Mouse (Mus musculus) MEL (cell line): ENCODE measurements around the gene Fancl. TPM values are rescaled to one million over a fixed set of nuclear protein-coding genes. Genes with fewer than 3 reads are reported as not detected.

Experiments
- DNase-seq: peaks from one replicate; pipeline ENCODE4 v3.0.0; 2011; ENCODE audit warnings: low read depth, low spot score
- H3K27ac ChIP-seq: 2 replicates; pipeline ENCODE4 v1.5.1; 2012; ENCODE audit warnings: low read depth, mild to moderate bottlenecking, control low read depth, low read length, moderate library complexity; ENCODE audit not compliant: control insufficient read depth
- H3K27me3 ChIP-seq, 2 experiments: fragments of 150-350 bp in 1 of 2; sonication (generic) in 1 of 2; 2 replicates each; pipeline ENCODE4 v1.6.1; 2012; ENCODE audit warnings: low read length in 2 of 2, mild to moderate bottlenecking in 2 of 2, improper control_type of control experiment in 1 of 2, moderate library complexity in 1 of 2; ENCODE audit not compliant: insufficient read depth in 2 of 2, control insufficient read depth in 1 of 2
- H3K36me3 ChIP-seq, 2 experiments: 2 replicates each; pipeline ENCODE4 v1.6.1; 2012 to 2014; ENCODE audit warnings: low read length in 2 of 2, improper control_type of control experiment in 1 of 2, inconsistent platforms in 1 of 2, mild to moderate bottlenecking in 1 of 2; ENCODE audit not compliant: insufficient read depth in 2 of 2, control insufficient read depth in 1 of 2
- H3K4me1 ChIP-seq, 2 experiments: fragments of 150-350 bp in 1 of 2; sonication (generic) in 1 of 2; 2 replicates each; pipeline ENCODE4 v1.6.1; 2012; ENCODE audit warnings: low read length in 2 of 2, improper control_type of control experiment in 1 of 2, mild to moderate bottlenecking in 1 of 2; ENCODE audit not compliant: insufficient read depth in 2 of 2, control insufficient read depth in 1 of 2
- H3K4me3 ChIP-seq, 2 experiments: fragments of 150-350 bp in 1 of 2; sonication (generic) in 1 of 2; 2 replicates each; pipeline ENCODE4 v1.5.1; 2012; ENCODE audit warnings: low read depth in 2 of 2, low read length in 2 of 2, mild to moderate bottlenecking in 2 of 2, moderate library complexity in 2 of 2, control low read depth in 1 of 2, improper control_type of control experiment in 1 of 2; ENCODE audit not compliant: control insufficient read depth in 1 of 2, insufficient read depth in 1 of 2
- H3K79me2 ChIP-seq: 2 replicates; pipeline ENCODE4 v1.6.1; 2012; ENCODE audit warnings: mild to moderate bottlenecking, low read length, moderate library complexity; ENCODE audit not compliant: control insufficient read depth, poor library complexity, insufficient read depth
- H3K9ac ChIP-seq: 2 replicates; pipeline ENCODE4 v1.6.1; 2012; ENCODE audit warnings: low read depth, mild to moderate bottlenecking, control low read depth, low read length, moderate library complexity; ENCODE audit not compliant: control insufficient read depth, poor library complexity, severe bottlenecking
- H3K9me3 ChIP-seq: fragments of 150-350 bp; sonication (generic); replicated peaks from 2 replicates; pipeline ENCODE4 v1.6.1; 2012; ENCODE audit warnings: mild to moderate bottlenecking, low read length, improper control_type of control experiment, moderate library complexity; ENCODE audit not compliant: insufficient read depth
- BHLHE40 ChIP-seq: IDR thresholded peaks from 2 replicates; pipeline ENCODE4 v1.6.1; 2012; ENCODE audit warnings: low read depth, mild to moderate bottlenecking, inconsistent platforms, low read length, improper control_type of control experiment, borderline replicate concordance
- CTCF ChIP-seq, 3 experiments: IDR thresholded peaks in 2 of 3; conservative IDR thresholded peaks in 1 of 3; 2 replicates each; pipeline ENCODE4 v1.5.1; 2011 to 2012; ENCODE audit warnings: low read length in 3 of 3, low read depth in 2 of 3, mild to moderate bottlenecking in 2 of 3, improper control_type of control experiment in 1 of 3, inconsistent platforms in 1 of 3, mixed read lengths in 1 of 3, moderate library complexity in 1 of 3; ENCODE audit not compliant: control insufficient read depth in 1 of 3, insufficient read depth in 1 of 3, poor library complexity in 1 of 3, severe bottlenecking in 1 of 3
- EP300 ChIP-seq, 2 experiments: IDR thresholded peaks; 2 replicates each; pipeline ENCODE4 v1.6.1; 2011; ENCODE audit warnings: improper control_type of control experiment in 2 of 2, low read length in 2 of 2, low read depth in 1 of 2, mild to moderate bottlenecking in 1 of 2
- ETS1 ChIP-seq: IDR thresholded peaks from 2 replicates; pipeline ENCODE4 v1.6.1; 2012; ENCODE audit warnings: low read depth, mild to moderate bottlenecking, inconsistent platforms, low read length, improper control_type of control experiment, moderate library complexity
- GABPA ChIP-seq: IDR thresholded peaks from 2 replicates; pipeline ENCODE4 v1.6.1; 2012; ENCODE audit warnings: low read depth, mild to moderate bottlenecking, inconsistent platforms, low read length, improper control_type of control experiment, moderate library complexity
- GATA1 ChIP-seq: IDR thresholded peaks from 2 replicates; pipeline ENCODE4 v1.6.1; 2011; ENCODE audit warnings: low read depth, low read length, improper control_type of control experiment
- HCFC1 ChIP-seq: IDR thresholded peaks from 2 replicates; pipeline ENCODE4 v1.6.1; 2012; ENCODE audit warnings: low read depth, mild to moderate bottlenecking, inconsistent platforms, low read length, improper control_type of control experiment, moderate library complexity
- JUND ChIP-seq: IDR thresholded peaks from 2 replicates; pipeline ENCODE4 v1.6.1; 2011; ENCODE audit warnings: low read depth, mild to moderate bottlenecking, improper control_type of control experiment, low read length
- KAT2A ChIP-seq: conservative IDR thresholded peaks from 2 replicates; pipeline ENCODE4 v1.6.1; 2012; ENCODE audit warnings: low read depth, low read length, improper control_type of control experiment, inconsistent platforms
- MAFK ChIP-seq: IDR thresholded peaks from 2 replicates; pipeline ENCODE4 v1.6.1; 2011; ENCODE audit warnings: low read depth, mild to moderate bottlenecking, low read length, improper control_type of control experiment, borderline replicate concordance
- MEF2A ChIP-seq: IDR thresholded peaks from 2 replicates; pipeline ENCODE4 v1.6.1; 2014; ENCODE audit warnings: low read depth, mild to moderate bottlenecking, inconsistent platforms, low read length, improper control_type of control experiment; ENCODE audit not compliant: poor library complexity, insufficient replicate concordance, severe bottlenecking; ENCODE audit errors: extremely low read depth
- MXI1 ChIP-seq: IDR thresholded peaks from 2 replicates; pipeline ENCODE4 v1.6.1; 2011; ENCODE audit warnings: mild to moderate bottlenecking, low read depth, low read length, improper control_type of control experiment
- MYC ChIP-seq: IDR thresholded peaks from 2 replicates; pipeline ENCODE4 v1.6.1; 2011; ENCODE audit warnings: low read depth, mild to moderate bottlenecking, low read length, improper control_type of control experiment, moderate library complexity
- NELFE ChIP-seq: IDR thresholded peaks from 2 replicates; pipeline ENCODE4 v1.6.1; 2011; ENCODE audit warnings: low read depth, low read length, improper control_type of control experiment
- NRF1 ChIP-seq: IDR thresholded peaks from 2 replicates; pipeline ENCODE4 v1.6.1; 2014; ENCODE audit warnings: low read depth, mild to moderate bottlenecking, inconsistent platforms, low read length, improper control_type of control experiment, moderate library complexity; ENCODE audit not compliant: poor library complexity, insufficient read depth, severe bottlenecking
- POLR2A ChIP-seq, 2 experiments: IDR thresholded peaks; 2 replicates each; pipeline ENCODE4 v1.6.1; 2011 to 2012; ENCODE audit warnings: low read length in 2 of 2, mild to moderate bottlenecking in 2 of 2, control low read depth in 1 of 2, improper control_type of control experiment in 1 of 2, low read depth in 1 of 2, moderate library complexity in 1 of 2; ENCODE audit not compliant: control insufficient read depth in 1 of 2, insufficient read depth in 1 of 2, poor library complexity in 1 of 2
- RAD21 ChIP-seq: IDR thresholded peaks from 2 replicates; pipeline ENCODE4 v1.6.1; 2011; ENCODE audit warnings: mild to moderate bottlenecking, low read depth, low read length, improper control_type of control experiment
- RCOR1 ChIP-seq: IDR thresholded peaks from 2 replicates; pipeline ENCODE4 v1.6.1; 2012; ENCODE audit warnings: low read depth, mild to moderate bottlenecking, inconsistent platforms, low read length, improper control_type of control experiment
- SIN3A ChIP-seq: IDR thresholded peaks from 2 replicates; pipeline ENCODE4 v1.6.1; 2012; ENCODE audit warnings: low read length, improper control_type of control experiment, inconsistent platforms
- SMC3 ChIP-seq: IDR thresholded peaks from 2 replicates; pipeline ENCODE4 v1.6.1; 2011; ENCODE audit warnings: low read depth, low read length, improper control_type of control experiment
- USF1 ChIP-seq: IDR thresholded peaks from 2 replicates; pipeline ENCODE4 v1.6.1; 2014; ENCODE audit warnings: low read depth, mild to moderate bottlenecking, inconsistent platforms, low read length, improper control_type of control experiment, moderate library complexity
- ZMIZ1 ChIP-seq: IDR thresholded peaks from 2 replicates; pipeline ENCODE4 v1.6.1; 2012; ENCODE audit warnings: low read depth, mild to moderate bottlenecking, inconsistent platforms, low read length, improper control_type of control experiment, moderate library complexity
- ZNF384 ChIP-seq: IDR thresholded peaks from 2 replicates; pipeline ENCODE4 v1.6.1; 2012; ENCODE audit warnings: low read depth, mild to moderate bottlenecking, inconsistent platforms, low read length, improper control_type of control experiment
- polyA plus RNA-seq, 2 experiments: library from polyadenylated mRNA; stranded (reverse) in 1 of 2; unstranded in 1 of 2; fragments of >175 nt in 1 of 2; fragments of >200 nt in 1 of 2; gene quantifications; 2 replicates each; pipeline versions ENCODE4 v1.2.1 to v1.2.4; 2012; ENCODE audit warnings: low replicate concordance in 2 of 2, low read depth in 1 of 2; ENCODE audit not compliant: insufficient read length in 2 of 2, insufficient read depth in 1 of 2, missing spikeins in 1 of 2
- total RNA-seq: library from RNA; depleted of rRNA; stranded (reverse); fragments of 300-350 nt; gene quantifications from 2 replicates; pipeline ENCODE4 v1.2.3, GENCODE M21; 2012

The Fancl gene
- total and polyA plus RNA-seq, 3 experiments = 21.3 to 35.8 TPM; not detected in 1

DNA sequence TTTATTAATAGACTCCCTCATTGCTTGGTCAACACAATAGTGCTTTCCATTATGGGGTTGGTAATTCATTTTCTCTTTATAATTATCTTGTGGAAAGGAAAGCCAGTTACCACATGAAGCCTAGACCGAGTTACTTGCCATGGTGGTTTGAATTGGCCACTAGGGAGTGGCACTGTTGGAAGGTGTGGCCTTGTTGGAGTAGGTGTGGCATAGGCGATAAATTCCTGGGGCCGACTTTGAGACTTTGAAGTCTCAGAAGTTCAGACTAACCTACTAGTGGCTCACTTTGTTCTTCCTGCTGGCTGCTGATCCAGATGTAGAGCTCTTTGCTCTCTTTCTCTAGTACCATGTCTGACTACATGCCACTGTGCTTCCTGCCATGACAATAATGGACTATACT is 63.9 kb downstream of the Fancl start:
- Histone ChIP-seq H3K4me1 (peaks cover 23 to 24% of the 10 kb centered on the region in 2 experiments), H3K79me2 (no peaks in the 10 kb centered on the region)
- peak; percentile 24 for DNase-seq
- TF ChIP-seq RCOR1 = no peak
- no peak for TF ChIP-seq BHLHE40
- TF ChIP-seq JUND = no peak
- no peak for TF ChIP-seq MYC
- TF ChIP-seq NELFE = no peak
- TF ChIP-seq CTCF (IDR thresholded peaks at IDR 0.05 in 2 of 3, conservative IDR thresholded peaks at IDR 0.05 in 1 of 3; ENCODE audit: control insufficient read depth in 1 of 3, insufficient read depth in 1 of 3, low read depth in 2 of 3, low read length in 3 of 3, poor library complexity in 1 of 3, severe bottlenecking in 1 of 3) = no peak
- no peak for TF ChIP-seq USF1
- no peak for TF ChIP-seq POLR2A (IDR thresholded peaks at IDR 0.05; ENCODE audit: control insufficient read depth in 1 of 2, insufficient read depth in 1 of 2, low read depth in 1 of 2, low read length in 2 of 2, poor library complexity in 1 of 2)
- TF ChIP-seq, all 39 proteins: peak for 0
- H3K36me3 ChIP-seq = peaks cover 4 to 33% of the 10 kb centered on the region in 2 experiments; a peak in 3 of 4 replicates
- H3K27me3 ChIP-seq = no peaks in the 10 kb centered on the region
- H3K4me3 ChIP-seq = no peak overlapping the region
- peak overlapping the region; percentile 4; the same call in 1 of the 2 replicates for H3K27ac ChIP-seq
- H3K9ac ChIP-seq = no peak overlapping the region
- no peaks in the 10 kb centered on the region for H3K9me3 ChIP-seq

- Histone ChIP-seq H3K4me3 (no peak overlapping the region), H3K27me3 (no peaks in the 10 kb centered on the region), H3K27ac (peak overlapping the region; percentile 87), H3K36me3 (peaks cover 4 to 35% of the 10 kb centered on the region in 2 experiments; a peak in 3 of 4 replicates), H3K9ac (peak overlapping the region; percentile 44; the same call in 1 of the 2 replicates), H3K9me3 (no peaks in the 10 kb centered on the region), H3K79me2 (no peaks in the 10 kb centered on the region), H3K4me1 (peaks cover 23 to 24% of the 10 kb centered on the region in 2 experiments)
- DNase-seq = peak; percentile 62
- TF ChIP-seq HCFC1 (no peak), EP300 (IDR thresholded peaks at IDR 0.05; ENCODE audit: low read depth in 1 of 2, low read length in 2 of 2) (0 out of 4 replicates have a peak, but pooled peaks of 1 of the 2 experiments have one; percentile 37), ETS1 (peak; percentile 74), MYC (no peak), GABPA (peak; percentile 91), KAT2A (no peak)
Observed at GRCm38 (mm10) chr11:26450636-26451035, 64.7 kb downstream of the Fancl start.

GRCm38 (mm10) chr11:26451228-26451627 is 65.3 kb downstream of the Fancl start:
- Histone ChIP-seq H3K79me2 (no peaks in the 10 kb centered on the region), H3K36me3 (peaks cover 1 to 35% of the 10 kb centered on the region in 2 experiments; a peak in 2 of 4 replicates), H3K27me3 (no peaks in the 10 kb centered on the region), H3K4me3 (no peak overlapping the region; a peak in 1 of 4 replicates), H3K9me3 (no peaks in the 10 kb centered on the region), H3K9ac (peak overlapping the region; percentile 44), H3K27ac (peak overlapping the region; percentile 87), H3K4me1 (peaks cover 23 to 24% of the 10 kb centered on the region in 2 experiments)
- DNase-seq = peak; percentile 87
- TF ChIP-seq ZMIZ1 (no peak), NELFE (no peak), RCOR1 (peak; percentile 48; the same call in 1 of the 2 replicates), GATA1 (peak; percentile 81), KAT2A (no peak), CTCF (IDR thresholded peaks at IDR 0.05 in 2 of 3, conservative IDR thresholded peaks at IDR 0.05 in 1 of 3; ENCODE audit: control insufficient read depth in 1 of 3, insufficient read depth in 1 of 3, low read depth in 2 of 3, low read length in 3 of 3, poor library complexity in 1 of 3, severe bottlenecking in 1 of 3) (no peak), EP300 (IDR thresholded peaks at IDR 0.05; ENCODE audit: low read depth in 1 of 2, low read length in 2 of 2) (peak; percentile 62 to 81), RAD21 (no peak), SMC3 (no peak), NRF1 (no peak), MAFK (peak; percentile 30; the same call in 1 of the 2 replicates), MEF2A (peak; percentile 89; the same call in 1 of the 2 replicates), ZNF384 (no peak), ETS1 (peak; percentile 88), MXI1 (no peak), SIN3A (peak; percentile 10; the same call in 1 of the 2 replicates)
